Mouse (Mus musculus) adrenal gland, adult (tissue): ENCODE measurements at regions not wholly inside any gene's neighbourhood (a gene's known extent, or its start where the extent isn't known, plus 50 kb on each side); places are given as distances from the start of the nearest gene placed in this dataset.

ENCODE experiments used
- DNase-seq, 2 experiments: peaks; one replicate each; pipeline ENCODE4 v3.0.0; 2022 to 2023; ENCODE audit warnings: low spot score in 1 of 2; ENCODE audit not compliant: inconsistent age in 2 of 2

DNA sequence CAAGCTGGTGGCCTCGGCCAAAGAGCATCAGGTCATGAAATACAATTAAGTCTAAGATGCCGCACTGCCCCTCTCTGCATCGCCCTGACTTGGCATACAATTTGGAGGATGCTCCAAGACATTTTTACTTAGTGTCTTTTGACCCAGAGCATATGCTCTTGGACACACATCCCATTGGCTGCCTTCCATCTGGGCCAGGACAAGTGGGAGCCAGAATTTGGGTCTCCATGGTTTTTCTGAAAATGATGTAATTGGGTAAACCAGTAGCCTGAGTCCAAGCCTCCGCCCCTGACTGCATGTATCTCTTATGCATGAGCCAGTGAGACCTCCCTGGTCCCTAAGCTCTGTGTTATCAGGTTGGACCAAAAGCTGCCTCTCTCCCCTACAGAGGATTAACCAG, 117.1 kb upstream of the Rpl38 start:
- DNase-seq, result no peak

DNA sequence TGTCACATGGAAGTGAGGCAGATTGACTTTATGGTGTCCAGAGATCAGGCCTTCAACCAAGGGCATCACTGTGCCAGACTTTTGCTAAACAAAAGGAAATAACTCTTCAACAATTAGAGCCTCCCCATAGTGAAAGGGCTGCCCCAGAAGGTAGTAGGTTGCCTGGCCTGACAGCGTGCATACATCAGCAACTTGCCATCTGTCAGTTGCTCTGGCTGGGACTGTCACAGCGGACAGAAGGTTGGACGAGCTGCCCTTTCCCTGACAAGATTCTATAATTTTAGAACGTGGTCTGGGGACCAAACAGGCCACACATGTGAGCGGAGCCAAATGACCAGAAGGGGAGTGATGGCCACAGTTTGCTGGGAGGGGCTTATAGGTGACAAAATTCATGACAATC, 119.7 kb upstream of the Rpl38 start:
- no peak for DNase-seq

DNA sequence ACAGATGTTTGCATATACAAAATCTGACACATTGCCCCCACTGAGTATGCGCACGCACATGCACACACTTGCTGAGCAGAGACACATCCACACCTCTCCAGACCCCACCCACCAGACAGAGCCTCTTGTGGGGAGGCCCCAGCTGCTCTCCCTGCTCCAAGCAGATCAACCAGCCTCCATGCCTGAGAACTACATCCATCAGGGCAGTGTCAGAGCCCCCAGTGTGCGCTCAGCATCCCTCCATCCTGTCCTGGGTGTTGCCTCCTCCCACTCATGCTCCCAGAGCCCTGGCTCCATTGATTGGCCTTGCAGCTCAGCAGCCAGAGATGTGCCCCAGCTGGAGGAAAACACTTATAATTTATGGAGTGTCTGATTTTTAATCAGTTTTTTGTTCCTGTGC, 124.1 kb upstream of the Rpl38 start:
- no peak for DNase-seq

DNA sequence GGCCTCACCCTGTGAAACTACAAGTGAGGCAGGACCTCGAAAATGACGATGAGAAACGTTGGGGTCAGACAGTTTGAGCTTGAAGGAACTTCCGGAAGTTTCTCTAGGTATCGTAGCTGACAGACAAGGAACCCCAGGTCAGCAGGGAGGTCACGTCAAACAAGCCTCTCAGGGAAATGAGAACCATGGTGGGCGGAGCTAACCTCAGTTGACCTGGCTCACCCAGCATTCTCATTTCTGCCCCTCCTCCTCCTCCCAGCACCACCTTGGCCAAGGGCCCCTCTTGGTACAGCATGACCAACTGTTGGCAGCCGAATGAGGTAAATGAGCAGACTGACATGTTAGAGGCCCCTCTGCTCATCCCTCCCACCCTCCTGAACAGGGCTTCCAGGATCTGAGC, 126.2 kb upstream of the Rpl38 start:
- DNase-seq, result no peak

DNA sequence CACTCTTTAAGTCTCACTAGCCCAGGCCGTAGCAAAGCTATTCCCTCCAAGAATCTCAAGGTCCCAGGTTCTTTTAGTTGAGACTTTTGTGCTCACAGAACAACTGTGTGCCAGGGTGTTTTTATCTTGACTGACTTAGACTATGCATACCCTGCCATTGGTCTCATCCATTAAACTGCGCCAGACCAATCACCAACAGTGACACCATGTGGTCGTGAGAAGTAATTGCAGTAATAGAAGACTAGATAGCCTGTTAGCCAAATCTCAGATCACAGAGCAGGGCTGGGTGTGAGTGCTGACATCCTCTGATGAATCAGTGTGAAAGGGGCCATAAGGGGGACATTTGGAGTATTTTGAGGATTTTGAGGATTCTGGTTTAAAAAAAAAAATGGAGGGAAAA, 127.8 kb upstream of the Rpl38 start:
- no peak for DNase-seq

DNA sequence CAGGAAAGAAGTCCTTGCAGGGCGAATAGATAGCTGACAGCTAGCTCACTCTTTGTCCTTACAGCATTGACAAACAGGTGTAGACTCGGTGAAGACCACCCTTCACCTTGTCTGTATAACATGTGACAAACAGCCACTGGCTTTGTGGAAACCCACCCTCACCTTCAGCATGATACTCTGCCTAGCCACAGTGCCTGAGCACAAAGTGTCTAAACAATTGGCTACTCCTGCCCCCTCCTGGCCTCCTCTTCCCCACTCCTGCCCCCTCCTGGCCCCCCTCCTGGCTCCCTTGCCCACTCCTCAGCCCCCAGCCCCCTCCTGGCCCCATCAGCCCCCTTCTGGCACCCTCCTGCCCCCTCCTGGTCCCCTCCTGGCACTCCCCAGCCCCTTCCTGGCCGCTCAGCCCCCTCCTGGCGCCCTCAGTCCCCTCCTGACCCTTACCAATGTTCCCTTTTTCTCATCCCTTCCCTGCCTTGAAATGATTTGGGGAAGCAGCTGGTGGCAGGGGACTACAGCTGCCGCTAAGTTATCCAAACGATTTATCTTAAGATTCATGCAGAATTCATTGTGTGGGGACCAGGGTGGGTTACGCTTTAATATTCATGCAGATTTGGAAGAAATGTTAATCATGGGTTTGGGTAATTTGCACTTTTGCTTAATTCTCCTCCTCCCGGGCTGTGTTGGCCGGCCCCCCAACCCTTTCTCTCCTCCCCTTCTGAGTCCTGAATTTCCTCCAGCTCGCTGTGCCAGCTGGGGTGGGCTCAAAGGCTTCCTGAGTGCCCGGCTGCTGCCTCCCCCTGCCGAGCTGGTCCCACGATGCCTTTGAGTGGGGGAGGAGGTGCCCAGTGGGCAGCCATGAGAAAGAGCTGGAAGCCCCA, 131.5 kb upstream of the Rpl38 start:
- no peak for DNase-seq

DNA sequence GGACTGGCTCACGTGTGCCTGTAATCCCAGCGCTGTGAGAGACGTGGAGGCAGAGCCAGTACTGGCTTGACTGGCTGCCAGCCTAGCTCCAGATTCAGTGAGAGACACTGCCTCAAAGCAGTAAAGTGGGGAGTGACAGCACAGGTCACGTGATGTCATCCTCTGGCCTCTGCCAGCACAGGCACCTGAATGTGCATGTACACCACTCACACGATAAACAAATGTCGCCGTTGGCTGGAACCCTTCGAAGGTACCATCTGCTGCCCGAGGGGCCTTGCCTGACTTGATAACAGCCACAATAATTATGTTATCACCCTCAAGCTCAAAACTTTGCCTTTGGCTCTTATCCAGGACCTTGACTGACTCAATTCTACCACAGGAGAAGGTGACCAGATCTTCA, 132.4 kb upstream of the Rpl38 start:
- no peak for DNase-seq

DNA sequence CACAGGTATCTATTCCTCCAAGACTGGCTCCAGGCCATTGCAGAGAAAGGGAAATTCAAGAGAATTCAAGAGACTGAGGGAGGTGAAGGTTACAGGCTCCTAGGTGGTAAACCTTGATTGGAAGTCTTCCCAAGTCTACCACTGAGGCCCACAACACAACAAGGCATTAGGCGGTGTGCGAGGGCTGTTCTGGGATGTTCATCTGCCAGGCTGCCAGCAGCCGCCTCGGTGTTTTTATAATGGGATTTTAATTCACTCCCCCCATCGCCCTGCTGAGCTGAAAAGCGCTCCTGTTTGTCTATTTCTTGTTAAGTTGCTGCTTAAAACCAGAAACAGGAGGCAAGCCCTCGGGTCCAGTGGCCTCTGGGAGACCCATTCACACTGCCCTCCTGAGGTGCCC, 133.9 kb upstream of the Rpl38 start:
- DNase-seq, result no peak

DNA sequence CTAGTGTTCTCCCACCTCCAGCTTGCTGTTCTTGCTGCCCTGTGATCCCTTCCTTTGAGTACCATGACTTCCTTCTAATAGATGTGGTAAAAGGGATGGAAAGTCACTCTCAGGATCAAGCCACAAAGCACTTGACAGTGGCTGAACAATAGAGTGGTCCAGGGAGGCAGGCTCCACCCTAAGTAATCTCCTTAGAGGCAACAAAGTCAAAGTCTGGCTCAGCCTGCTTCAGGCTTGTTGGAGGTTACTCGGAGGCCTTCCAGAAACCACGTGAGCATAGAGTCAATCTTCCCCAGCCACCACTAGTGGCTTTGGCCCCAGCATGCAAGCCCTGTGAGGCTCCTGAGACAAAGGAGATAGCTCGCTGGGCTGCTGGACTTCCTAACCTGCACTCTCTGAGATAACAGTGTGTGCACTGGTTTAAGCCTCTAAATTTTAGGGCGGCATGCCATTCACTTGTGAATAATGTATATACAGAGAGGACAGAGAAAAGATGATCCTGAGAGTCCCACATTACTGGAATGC, 137.0 kb upstream of the Rpl38 start:
- DNase-seq, result no peak

DNA sequence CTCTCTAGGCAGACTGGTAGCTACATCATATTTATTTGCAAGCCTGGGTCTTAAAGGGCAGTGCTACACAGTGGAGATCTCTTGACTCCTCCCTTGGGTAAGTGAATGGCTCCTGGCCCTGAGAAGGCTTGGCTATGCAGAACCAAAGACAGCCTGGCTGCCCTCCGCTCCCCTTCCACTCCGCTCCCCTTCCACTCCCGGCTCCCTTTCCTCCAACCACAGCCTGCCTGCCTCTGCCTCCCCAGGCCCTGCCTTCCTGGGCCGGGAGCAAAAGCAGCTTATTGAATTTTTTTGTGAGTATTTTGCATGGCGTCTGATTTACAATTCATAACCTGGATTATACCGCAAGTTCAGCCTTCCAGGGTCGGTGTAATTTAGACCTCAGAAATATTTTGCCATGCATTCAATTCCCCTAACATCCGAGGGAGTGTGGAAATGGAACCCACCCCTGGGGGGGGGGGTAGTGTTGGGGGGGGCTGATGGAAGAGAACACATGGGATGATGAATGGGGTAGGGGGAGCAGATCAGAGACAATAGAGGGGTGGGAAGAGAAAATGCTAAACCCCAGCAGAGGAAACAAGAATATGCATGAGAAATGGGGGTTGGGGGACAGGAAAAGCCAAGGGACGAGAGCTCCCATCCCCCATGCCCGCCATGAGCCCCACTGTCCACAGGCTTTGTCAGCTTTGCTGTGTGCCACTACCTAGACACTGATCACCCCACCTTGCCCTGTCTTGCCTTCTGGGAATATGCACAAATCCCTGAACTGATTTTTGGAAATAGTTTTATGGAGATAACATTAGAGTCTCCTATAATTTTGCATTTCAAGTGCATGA, 139.2 kb upstream of the Rpl38 start:
- no peak for DNase-seq

DNA sequence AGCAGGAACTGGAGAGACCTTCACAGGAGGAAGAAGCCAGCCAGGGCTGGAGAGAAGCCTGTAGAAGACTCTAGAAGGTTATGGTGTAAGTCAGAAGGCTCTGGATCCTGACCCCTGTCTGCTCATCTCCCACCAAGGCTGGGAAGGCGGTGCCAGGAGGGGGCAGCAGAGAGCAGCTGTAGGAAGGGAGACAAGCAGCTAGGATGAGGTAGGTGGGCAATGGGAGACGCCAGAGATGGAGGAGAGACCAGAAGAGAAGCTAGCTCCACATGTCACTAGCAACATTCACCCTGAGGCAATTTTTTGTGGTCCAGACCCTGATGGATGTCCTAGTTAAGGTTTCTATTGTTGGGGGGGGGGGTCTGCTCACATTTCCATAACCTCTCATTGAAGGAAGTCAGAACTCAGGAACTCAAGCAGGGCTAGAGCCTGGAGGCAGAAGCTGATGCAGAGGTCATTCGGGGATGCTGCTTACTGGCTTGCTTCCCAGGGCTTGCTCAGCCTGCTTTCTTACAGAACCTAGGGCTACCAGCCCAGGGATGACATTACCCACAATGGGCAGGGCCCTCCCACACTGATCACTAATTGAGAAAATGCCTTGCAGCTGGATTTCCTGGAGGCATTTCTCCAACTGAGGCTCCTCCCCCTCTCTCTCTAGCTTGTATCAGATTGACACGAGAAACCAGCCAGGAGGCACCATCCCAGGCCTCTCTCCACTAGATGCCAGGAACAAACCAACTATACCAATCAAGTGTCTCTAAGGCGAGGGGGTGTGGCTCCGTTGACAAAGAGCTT, 144.7 kb upstream of the Rpl38 start:
- DNase-seq, result peak; percentile 52 to 87

DNA sequence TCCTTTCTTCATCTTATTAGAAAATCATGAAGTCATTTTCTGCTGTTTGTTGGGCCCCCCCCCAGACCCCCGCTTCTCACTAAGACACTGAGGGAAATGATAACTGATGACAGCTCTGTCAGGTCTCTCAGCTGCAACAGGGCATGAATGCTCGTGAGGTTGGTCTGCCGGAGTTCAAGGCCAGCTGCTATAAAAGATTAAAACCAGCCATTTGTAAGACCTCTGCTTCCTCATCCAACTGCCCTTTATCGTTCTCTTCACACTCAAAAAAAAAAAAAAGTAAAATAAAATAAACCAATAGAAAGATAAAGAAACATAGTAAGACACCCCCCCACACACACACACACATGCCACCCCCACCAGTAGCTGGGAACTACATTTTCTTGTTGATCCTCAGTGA, 153.0 kb upstream of the Rpl38 start:
- DNase-seq, result no peak

DNA sequence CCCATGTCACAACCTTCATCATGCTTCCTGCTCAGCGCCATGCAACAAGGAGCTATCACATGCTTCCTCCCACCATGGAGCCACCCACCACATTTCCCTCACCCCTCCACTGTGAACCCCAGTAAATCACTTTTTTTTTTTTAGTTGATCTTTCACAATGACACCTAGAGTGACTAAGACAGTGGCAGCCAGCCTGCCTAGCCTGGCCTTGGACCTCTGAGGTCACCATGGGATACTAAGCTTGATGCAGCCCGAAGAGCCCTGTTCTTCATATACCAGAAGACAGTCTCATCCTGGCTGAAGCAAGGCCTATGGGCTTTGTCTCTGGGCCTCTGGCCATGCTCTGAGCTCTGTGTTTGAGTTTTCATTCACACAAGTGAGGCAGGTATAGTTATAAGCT, 154.2 kb upstream of the Rpl38 start:
- peak; percentile 30 to 73 for DNase-seq

DNA sequence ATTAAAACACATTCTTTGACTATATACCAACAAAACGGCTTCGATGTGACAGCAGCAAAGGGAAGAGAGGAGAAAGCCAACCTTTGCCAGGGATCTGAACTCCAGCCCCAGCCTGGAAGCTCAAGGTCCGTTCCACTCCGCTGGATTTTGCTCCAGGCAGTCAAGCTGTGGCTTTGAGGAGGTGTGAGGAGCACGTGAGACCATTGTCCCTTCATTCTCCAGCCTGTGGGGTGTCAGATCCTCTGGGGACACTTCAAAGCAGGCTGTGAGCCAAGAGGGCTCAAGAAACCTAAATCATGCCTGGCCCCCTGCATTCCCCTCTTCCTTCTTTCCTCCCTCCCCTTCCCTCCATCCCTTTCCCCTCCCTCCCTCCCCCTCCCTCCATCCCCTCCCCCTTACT, 154.9 kb upstream of the Rpl38 start:
- no peak for DNase-seq

DNA sequence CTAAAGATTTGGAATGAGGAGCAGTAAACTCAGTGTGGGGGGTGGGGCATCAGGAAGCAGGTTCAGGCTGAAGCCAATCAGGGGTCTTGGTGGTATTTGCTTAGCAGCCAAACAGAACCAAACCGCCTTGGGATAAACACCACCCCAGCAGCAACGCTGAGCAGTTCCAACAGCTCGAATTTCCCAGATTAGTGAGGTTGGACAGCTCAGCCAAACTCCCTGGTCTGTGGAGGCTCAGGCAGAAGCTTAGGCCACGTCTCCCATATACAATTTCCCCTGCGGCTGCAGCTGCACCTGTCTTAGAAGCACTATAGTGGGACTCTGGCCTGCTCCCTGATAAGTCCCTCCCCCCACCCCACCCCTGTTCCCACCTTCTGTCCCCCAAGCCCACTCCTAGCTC, 156.3 kb upstream of the Rpl38 start:
- DNase-seq, result no peak

DNA sequence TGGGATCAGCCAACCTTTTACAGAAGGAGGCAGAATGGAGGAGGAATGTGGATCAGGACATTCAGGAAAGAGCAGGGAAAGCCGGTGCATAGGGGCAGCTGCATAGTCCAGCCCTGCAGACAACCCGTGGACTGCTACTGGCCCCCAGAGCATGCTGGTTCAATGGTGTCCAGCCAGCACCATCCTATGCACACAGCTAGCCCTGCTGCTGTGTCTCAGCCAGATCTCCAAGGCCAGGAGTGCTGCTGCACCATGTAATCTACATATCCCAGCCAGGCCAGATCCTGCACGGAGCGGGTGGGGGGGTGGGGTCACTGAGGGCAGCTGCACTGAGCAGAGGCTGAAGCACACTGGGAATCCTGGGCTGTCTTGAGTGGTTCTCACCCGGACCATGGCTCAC, 165.8 kb upstream of the Rpl38 start:
- no peak for DNase-seq

DNA sequence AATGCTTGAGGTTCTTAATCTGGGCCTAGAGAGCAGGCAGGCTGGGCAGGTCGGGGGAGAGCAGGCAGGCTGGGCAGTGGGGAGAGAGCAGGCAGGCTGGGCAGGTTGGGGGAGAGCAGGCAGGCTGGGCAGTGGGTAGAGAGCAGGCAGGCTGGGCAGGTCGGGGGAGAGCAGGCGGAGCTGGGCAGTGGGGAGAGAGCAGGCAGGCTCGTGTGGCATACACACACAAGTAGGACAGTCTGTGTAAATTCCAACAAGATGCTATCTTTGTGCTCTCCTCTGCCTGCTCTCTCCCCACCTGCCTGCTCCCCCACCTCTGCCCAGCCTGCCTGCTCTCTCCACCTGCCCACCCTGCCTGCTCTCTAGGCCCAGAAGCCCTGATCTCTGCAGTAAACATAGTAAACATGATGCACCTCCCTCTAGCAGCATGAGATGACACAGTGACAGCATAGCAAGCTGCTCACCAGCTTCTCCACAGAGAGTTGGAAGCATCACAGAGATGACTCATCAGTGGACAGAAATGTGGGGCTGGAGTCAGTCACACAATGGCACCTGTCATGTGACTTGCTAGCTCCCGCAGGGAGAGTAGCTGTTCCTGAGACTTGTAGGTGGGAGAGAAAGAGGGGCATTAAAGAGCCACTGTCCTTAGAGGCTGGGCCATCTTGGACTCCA, 166.3 kb upstream of the Rpl38 start:
- DNase-seq, result peak; percentile 13 to 59

DNA sequence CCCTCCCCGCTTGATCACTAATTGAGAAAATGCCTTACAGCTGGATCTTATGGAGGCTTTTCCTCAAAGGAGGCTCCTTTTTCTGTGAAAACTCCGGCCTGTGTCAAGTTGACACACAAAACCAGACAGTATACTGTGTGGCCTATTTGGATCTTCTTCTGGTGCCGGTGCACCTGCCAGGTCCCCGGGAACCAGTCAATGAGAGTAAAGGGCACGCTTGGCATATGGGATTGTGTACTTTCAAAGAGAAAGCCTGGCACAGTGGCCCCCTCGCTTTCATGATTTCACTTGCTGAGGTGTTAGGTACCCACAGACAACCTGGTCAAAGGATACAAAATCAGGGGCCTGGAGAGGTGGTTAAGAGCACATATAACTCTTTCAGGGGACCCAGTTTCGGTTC, 167.9 kb upstream of the Rpl38 start:
- DNase-seq, result no peak

DNA sequence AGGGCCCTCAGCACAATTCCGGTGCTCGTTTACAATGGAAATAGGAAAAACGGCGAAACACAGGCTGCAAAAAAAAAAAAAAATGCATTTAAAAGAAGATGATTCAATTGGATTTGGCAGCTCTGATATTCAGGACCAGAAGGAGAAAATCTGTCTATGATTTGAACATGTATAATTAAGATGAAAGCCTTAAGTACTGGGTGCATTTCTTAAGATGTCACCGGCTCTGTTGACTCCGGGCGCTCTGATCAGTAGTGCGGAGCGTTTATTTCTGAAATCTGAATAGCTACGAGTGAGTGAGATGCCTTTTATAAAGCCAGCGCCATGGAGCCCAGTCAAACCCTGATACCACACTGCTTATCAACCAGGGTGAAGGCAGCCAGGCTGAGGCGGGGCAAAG, 168.7 kb upstream of the Rpl38 start:
- DNase-seq, result no peak

DNA sequence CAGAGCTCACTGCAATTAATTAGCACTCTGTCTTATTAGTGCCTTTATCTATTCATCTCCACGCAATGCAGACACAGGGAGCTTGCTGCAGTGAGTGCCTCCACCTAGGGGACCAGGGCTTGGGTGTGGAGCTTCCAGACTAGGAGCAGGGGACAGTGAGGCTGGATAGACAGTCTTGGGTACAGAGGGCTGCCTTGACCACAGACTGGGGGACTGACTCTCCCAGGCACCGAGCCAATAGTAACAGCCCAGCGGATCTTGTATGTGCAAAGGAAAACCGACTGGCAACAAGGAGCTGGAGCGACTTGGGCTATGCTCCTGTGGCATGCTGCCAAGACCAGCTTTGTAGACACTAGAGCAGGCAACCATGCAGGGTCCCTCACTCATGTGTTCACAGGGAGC, 172.8 kb upstream of the Rpl38 start:
- no peak for DNase-seq

DNA sequence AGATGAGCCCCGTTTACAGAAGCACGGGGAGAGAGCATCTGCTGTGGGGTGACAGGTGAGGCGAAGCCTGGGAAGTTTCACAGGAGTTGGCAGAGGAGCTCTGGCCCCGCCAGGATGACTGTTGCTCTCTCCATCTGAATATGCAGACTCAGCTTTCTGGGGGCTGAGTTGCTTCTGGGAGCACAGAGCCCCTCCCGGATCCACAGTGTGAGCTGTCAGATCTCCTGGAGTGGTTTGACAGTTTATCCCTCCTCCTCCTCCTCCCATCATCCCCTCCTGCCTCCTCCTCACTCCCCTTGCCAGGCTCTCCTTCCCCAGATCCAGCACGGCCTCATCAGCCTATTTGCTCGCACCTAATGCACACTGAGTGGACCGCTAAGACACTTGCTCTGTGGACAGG, 181.9 kb upstream of the Rpl38 start:
- DNase-seq, result no peak
